Mouse (Mus musculus) intestine, embryonic 14.5 days (tissue): ENCODE measurements around the gene Kcnq1. TPM values are rescaled to one million over a fixed set of nuclear protein-coding genes. Genes with fewer than 3 reads are reported as not detected.

Experiments used
- ATAC-seq: fragments of 200-750 bp; cut with Nextera tagmentation; replicated peaks from 2 replicates; pipeline ENCODE4 v1.8.0; 2017; ENCODE audit warnings: low read depth, moderate number of reproducible peaks, moderate TSS enrichment, moderate library complexity; ENCODE audit not compliant: low FRiP score, low TSS enrichment
- DNase-seq: peaks from one replicate; pipeline ENCODE4 v3.0.0-alpha.2; 2018; ENCODE audit warnings: low spot score
- H3K27ac ChIP-seq: fragments of 300-500 bp; sonication (generic); 2 replicates; pipeline ENCODE4 v1.5.1; 2014; ENCODE audit warnings: low read depth, mild to moderate bottlenecking, control low read depth
- H3K27me3 ChIP-seq: fragments of 300-500 bp; sonication (generic); replicated peaks from 2 replicates; pipeline ENCODE4 v1.6.1; 2014; ENCODE audit warnings: low read length, control low read depth; ENCODE audit not compliant: control insufficient read depth, insufficient read depth
- H3K36me3 ChIP-seq: fragments of 300-500 bp; sonication (generic); 2 replicates; pipeline ENCODE4 v1.6.1; 2014; ENCODE audit warnings: low read length, control low read depth; ENCODE audit not compliant: control insufficient read depth, insufficient read depth
- H3K4me1 ChIP-seq: fragments of 300-500 bp; sonication (generic); replicated peaks from 2 replicates; pipeline ENCODE4 v1.6.1; 2014; ENCODE audit warnings: low read length, control low read depth, mixed read lengths; ENCODE audit not compliant: control insufficient read depth, insufficient read depth
- H3K4me2 ChIP-seq: fragments of 300-500 bp; sonication (generic); 2 replicates; pipeline ENCODE4 v1.6.1; 2014; ENCODE audit warnings: low read length
- H3K4me3 ChIP-seq: fragments of 300-500 bp; sonication (generic); 2 replicates; pipeline ENCODE4 v1.5.1; 2014; ENCODE audit warnings: low read depth, low read length, control low read depth, mixed read lengths
- H3K9ac ChIP-seq: fragments of 300-500 bp; sonication (generic); 2 replicates; pipeline ENCODE4 v1.6.1; 2014; ENCODE audit warnings: mild to moderate bottlenecking, low read length
- H3K9me3 ChIP-seq: fragments of 300-500 bp; sonication (generic); 2 replicates; pipeline ENCODE4 v1.6.1; 2016; ENCODE audit warnings: low read length, control low read depth; ENCODE audit not compliant: control insufficient read depth
- WGBS: fragments of 180-500 bp; shearing (Covaris S2); extraction: QIAGEN DNeasy Blood & Tissue Kit; methylation state at CpG from one replicate; pipeline ENCODE4 v1.1.7; 2014; 5-methylcytosine and 5-hydroxymethylcytosine counted together
- polyA plus RNA-seq: library from polyadenylated mRNA; unstranded; fragments of >200 nt; fragmentation: Nextera tagmentation; extraction: Ambion mirVana; gene quantifications from 2 replicates; pipeline ENCODE4 v1.2.1, GENCODE M21; 2014

The Kcnq1 gene
- polyA plus RNA-seq, 1 experiment from 2014 or later = 5.3 TPM

DNA sequence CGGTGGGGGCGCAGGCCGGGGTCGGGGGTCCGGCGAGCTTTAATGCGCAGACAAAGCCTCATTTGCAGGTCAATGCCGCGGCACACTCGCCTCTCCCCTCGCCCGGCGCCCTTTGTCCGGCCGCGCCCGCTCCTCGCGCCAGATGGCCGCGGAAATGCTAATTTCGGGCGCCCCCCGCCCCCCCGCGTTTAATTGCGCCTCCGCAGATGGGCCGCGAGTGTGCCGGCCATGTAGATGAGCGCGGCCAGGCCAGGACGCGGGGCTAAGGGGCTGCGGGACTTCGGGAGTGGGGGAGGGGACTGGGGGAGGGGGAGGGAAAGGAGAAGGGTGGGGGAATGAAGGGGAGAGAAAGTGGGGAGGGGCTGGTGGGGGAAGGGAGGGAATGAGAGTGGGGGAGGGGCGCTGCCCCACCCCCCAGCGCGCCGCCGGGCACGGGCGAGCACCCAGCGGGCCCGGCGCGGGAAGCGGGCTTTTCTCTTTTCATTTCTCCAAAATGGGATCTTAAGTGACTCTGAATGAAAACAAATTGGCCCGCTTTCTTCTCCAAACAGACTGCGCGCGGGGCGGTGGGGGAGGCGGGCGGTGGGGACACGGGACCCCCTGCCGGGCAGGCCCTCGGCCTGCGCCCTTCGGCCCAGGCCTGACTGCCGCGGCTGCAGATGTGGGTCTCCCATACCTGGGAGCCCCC, 331.9 kb downstream of the Kcnq1 start:
- no peaks in the 10 kb centered on the region for H3K36me3 ChIP-seq
- peak overlapping the region; percentile 44 for H3K4me3 ChIP-seq
- 2% methylated on average over 59 of the region's 63 CpGs for WGBS
- ATAC-seq = peak; percentile 70
- no peaks in the 10 kb centered on the region for H3K9me3 ChIP-seq
- peak; percentile 76 for DNase-seq
- peak overlapping the region; percentile 96 for H3K4me2 ChIP-seq
- H3K9ac ChIP-seq = peak overlapping the region; percentile 70
- no peaks in the 10 kb centered on the region for H3K27me3 ChIP-seq
- H3K4me1 ChIP-seq = peaks cover 14% of the 10 kb centered on the region; the same call in 1 of the 2 replicates
- H3K27ac ChIP-seq = peak overlapping the region; percentile 39; the same call in 1 of the 2 replicates

DNA sequence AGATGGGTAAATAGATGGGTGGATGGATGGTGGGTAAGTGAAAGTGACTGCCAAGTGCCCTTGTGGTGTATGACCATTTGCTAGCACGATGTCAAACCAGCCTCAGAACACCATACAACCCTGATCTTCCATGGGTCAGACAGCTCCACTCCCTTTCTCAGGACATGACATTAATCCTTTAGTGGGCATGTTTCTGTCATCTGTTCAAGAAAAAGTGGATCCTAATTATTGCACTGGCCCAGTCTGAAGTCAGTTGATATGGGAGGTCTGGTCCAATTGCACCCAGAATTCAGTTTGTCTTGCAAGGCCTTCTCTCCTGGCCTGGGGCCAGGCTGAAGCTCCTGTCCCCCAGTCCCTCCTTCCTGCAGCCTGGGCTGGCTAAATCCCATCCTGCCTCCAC, 332.8 kb downstream of the Kcnq1 start:
- Histone ChIP-seq H3K4me2 (peak overlapping the region; percentile 96), H3K9ac (no peak overlapping the region), H3K4me3 (no peak overlapping the region), H3K36me3 (no peaks in the 10 kb centered on the region), H3K27me3 (peaks cover 7% of the 10 kb centered on the region), H3K4me1 (peaks cover 14% of the 10 kb centered on the region; the same call in 1 of the 2 replicates), H3K9me3 (no peaks in the 10 kb centered on the region), H3K27ac (no peak overlapping the region)
- DNase-seq (no peak), ATAC-seq (no peak)
- WGBS = 77% methylated on average over 1 of the region's 1 CpGs

DNA sequence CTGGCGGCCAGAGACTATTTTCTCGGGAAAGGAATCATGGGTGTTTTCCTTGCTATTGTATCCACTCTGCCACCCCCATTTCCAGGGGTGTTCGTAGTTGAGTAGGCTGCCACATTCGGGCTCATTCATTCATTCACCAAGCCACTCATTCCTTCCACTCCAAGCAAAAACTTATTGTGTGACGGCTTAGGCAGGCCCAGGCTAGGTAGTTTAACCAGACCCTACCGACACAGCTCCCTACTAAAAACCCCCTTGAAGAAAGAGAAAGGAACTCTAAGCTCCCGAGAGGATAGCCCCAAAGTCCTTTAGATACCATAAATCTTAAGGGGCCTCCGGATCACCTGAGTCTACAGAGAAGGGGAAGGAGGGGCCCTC, 338.4 kb downstream of the Kcnq1 start:
- WGBS = 45% methylated on average over 8 of the region's 8 CpGs
- DNase-seq = no peak
- H3K9me3 ChIP-seq = no peaks in the 10 kb centered on the region
- no peak overlapping the region for H3K9ac ChIP-seq
- H3K4me2 ChIP-seq = no peak overlapping the region
- H3K4me1 ChIP-seq = peaks cover 11% of the 10 kb centered on the region; the same call in 1 of the 2 replicates
- H3K4me3 ChIP-seq = no peak overlapping the region
- no peak overlapping the region for H3K27ac ChIP-seq
- no peak for ATAC-seq
- H3K27me3 ChIP-seq = peaks cover 39% of the 10 kb centered on the region
- no peaks in the 10 kb centered on the region for H3K36me3 ChIP-seq

- peak overlapping the region; percentile 30 for H3K4me3 ChIP-seq
- peaks cover 11% of the 10 kb centered on the region; the same call in 1 of the 2 replicates for H3K4me1 ChIP-seq
- peak overlapping the region; percentile 37 for H3K9ac ChIP-seq
- H3K9me3 ChIP-seq = no peaks in the 10 kb centered on the region
- H3K4me2 ChIP-seq = peak overlapping the region; percentile 61
- H3K36me3 ChIP-seq = no peaks in the 10 kb centered on the region
- ATAC-seq (0 out of 2 replicates have a peak, but pooled peaks have one; percentile 51), DNase-seq (peak; percentile 65)
- peaks cover 39% of the 10 kb centered on the region for H3K27me3 ChIP-seq
- WGBS = 6% methylated on average over 55 of the region's 55 CpGs
- H3K27ac ChIP-seq = no peak overlapping the region
Measured at GRCm38 (mm10) chr7:143444955-143445648, 338.9 kb downstream of the Kcnq1 start.

DNA sequence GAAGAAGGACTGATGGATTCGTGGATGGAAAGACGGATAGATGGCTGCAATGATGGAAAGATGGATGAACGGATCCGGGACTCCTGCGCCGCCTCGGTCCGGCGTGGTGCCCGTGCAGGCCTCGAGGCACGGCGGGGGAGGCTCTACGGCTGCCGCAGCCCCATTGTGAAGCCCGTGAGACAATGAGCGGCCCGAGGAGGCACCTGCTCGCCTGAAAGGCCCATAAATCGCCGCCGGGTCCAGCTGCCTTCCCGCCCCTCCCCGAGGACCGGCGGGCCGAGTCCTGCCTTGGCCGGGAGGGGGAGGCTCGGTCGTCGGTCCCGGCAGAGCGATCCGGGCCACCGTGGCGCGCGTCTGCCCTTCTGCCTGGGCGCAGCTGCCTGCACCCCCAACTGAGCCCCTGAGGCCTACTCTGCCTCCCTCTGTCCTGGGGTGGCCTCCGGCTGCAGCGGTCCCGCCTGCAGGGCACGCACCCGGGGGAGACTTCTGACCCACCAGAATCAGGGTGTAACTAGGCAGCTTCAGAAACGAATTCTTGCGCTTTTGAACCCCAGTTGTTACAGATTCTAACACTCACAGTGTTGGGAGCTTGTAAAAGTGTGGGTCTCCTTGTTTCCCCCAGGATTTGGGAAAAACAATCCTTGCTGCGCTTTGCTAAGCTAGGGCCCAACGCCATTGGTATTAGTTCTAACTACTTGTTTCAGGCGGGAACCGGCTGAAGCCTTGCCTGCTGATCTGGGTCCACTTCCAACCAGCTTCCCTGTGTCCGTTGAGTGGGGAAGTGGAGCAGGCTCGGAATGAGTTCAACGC, 339.7 kb downstream of the Kcnq1 start:
- peak overlapping the region; percentile 61 for H3K4me2 ChIP-seq
- WGBS = 9% methylated on average over 46 of the region's 53 CpGs
- peaks cover 11% of the 10 kb centered on the region; the same call in 1 of the 2 replicates for H3K4me1 ChIP-seq
- DNase-seq (peak; percentile 62), ATAC-seq (peak; percentile 51; the same call in 1 of the 2 replicates)
- no peak overlapping the region for H3K27ac ChIP-seq
- H3K4me3 ChIP-seq = peak overlapping the region; percentile 30
- no peaks in the 10 kb centered on the region for H3K36me3 ChIP-seq
- H3K27me3 ChIP-seq = peaks cover 39% of the 10 kb centered on the region
- H3K9me3 ChIP-seq = no peaks in the 10 kb centered on the region
- peak overlapping the region; percentile 37 for H3K9ac ChIP-seq

GRCm38 (mm10) chr7:143447130-143447529, 341.0 kb downstream of the Kcnq1 start:
- no peak for DNase-seq
- H3K36me3 ChIP-seq = no peaks in the 10 kb centered on the region
- H3K27me3 ChIP-seq = peaks cover 39% of the 10 kb centered on the region
- no peak for ATAC-seq
- H3K4me2 ChIP-seq = no peak overlapping the region
- no peak overlapping the region for H3K27ac ChIP-seq
- H3K9ac ChIP-seq = no peak overlapping the region
- H3K4me3 ChIP-seq = no peak overlapping the region
- WGBS = 75% methylated on average over 2 of the region's 2 CpGs
- no peaks in the 10 kb centered on the region for H3K9me3 ChIP-seq
- peaks cover 11% of the 10 kb centered on the region; the same call in 1 of the 2 replicates for H3K4me1 ChIP-seq

DNA sequence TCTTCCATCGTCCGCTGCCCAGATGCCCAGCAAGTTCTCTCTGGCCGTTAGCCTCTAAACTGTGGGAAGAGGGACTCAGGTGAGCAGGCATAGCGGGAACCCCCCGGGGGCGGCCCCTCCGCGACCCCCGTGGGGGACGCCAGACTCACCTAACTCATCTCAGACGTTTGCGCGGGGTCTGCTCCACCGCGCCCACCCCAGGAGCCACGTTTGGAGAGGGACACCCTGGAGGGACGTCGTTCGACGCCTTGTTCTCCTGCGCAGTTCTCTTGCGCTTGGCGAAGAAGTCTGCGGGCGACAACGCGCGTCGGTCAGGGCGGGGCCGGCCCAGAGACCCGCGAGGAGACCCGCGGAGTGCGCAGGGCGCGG, 352.8 kb downstream of the Kcnq1 start:
- Histone ChIP-seq H3K27ac (peak overlapping the region; percentile 58; the same call in 1 of the 2 replicates), H3K36me3 (peaks cover 4% of the 10 kb centered on the region; the same call in 1 of the 2 replicates), H3K4me3 (peak overlapping the region; percentile 46), H3K4me2 (peak overlapping the region; percentile 56), H3K9me3 (peaks cover 20% of the 10 kb centered on the region), H3K9ac (peak overlapping the region; percentile 60), H3K4me1 (peaks cover 9% of the 10 kb centered on the region), H3K27me3 (no peaks in the 10 kb centered on the region)
- DNase-seq (no peak), ATAC-seq (no peak)
- 24% methylated on average over 38 of the region's 38 CpGs for WGBS
